Mouse (Mus musculus): ENCODE data around the gene Nup210l.

GRCm38 (mm10) chr3:90076921-90077716 is 26.8 kb upstream of the Nup210l start:
- TF ChIP-seq CTCF (IDR thresholded peaks at IDR 0.05; ENCODE audit: low read depth, low read length): peak; percentile 57
- no peak for TF ChIP-seq POLR2A (IDR thresholded peaks at IDR 0.05; ENCODE audit: extremely low read depth, insufficient read depth, low read length)

Measured in liver, adult 2 months (tissue).